Mouse (Mus musculus) myocyte (in vitro differentiated cells): ENCODE data around the gene Med15.

Experiments used
- CEBPB ChIP-seq: IDR thresholded peaks from 2 replicates; pipeline ENCODE4 v1.6.1; 2011; ENCODE audit warnings: mild to moderate bottlenecking, moderate library complexity; ENCODE audit not compliant: poor library complexity, insufficient read depth, severe bottlenecking
- E2F4 ChIP-seq: IDR thresholded peaks from one replicate; pipeline ENCODE4 v1.6.1; 2011; ENCODE audit warnings: mild to moderate bottlenecking, control low read depth, moderate library complexity; ENCODE audit not compliant: insufficient read depth
- MAX ChIP-seq: IDR thresholded peaks from one replicate; pipeline ENCODE4 v1.6.1; 2011; ENCODE audit warnings: low read depth, mild to moderate bottlenecking, control low read depth
- MYOD1 ChIP-seq, 3 experiments: IDR thresholded peaks; one replicate each; pipeline ENCODE4 v1.6.1; 2011; ENCODE audit warnings: control low read depth in 2 of 3, low read depth in 2 of 3, mild to moderate bottlenecking in 2 of 3, moderate library complexity in 1 of 3; ENCODE audit not compliant: insufficient read length in 2 of 3, control insufficient read depth in 1 of 3
- MYOG ChIP-seq, 3 experiments: IDR thresholded peaks; one replicate each; pipeline ENCODE4 v1.6.1; 2011; ENCODE audit warnings: control low read depth in 2 of 3, low read depth in 2 of 3, mild to moderate bottlenecking in 2 of 3; ENCODE audit not compliant: insufficient read length in 2 of 3, control insufficient read depth in 1 of 3, insufficient read depth in 1 of 3
- POLR2A ChIP-seq: IDR thresholded peaks from one replicate; pipeline ENCODE4 v1.6.1; 2011; ENCODE audit warnings: low read depth, mild to moderate bottlenecking, control low read depth, moderate library complexity; ENCODE audit not compliant: insufficient read length
- POLR2AphosphoS2 ChIP-seq: IDR thresholded peaks from one replicate; pipeline ENCODE4 v1.6.1; 2011; ENCODE audit warnings: low read depth, control low read depth; ENCODE audit not compliant: insufficient read length
- REST ChIP-seq: IDR thresholded peaks from one replicate; pipeline ENCODE4 v1.6.1; 2011; ENCODE audit warnings: mild to moderate bottlenecking, control low read depth, moderate library complexity; ENCODE audit not compliant: insufficient read depth, insufficient read length
- SRF ChIP-seq: IDR thresholded peaks from one replicate; pipeline ENCODE4 v1.6.1; 2011; ENCODE audit warnings: low read depth; ENCODE audit not compliant: control insufficient read depth, insufficient read length
- TCF12 ChIP-seq: IDR thresholded peaks from one replicate; pipeline ENCODE4 v1.6.1; 2011; ENCODE audit warnings: mild to moderate bottlenecking, control low read depth; ENCODE audit not compliant: poor library complexity, insufficient read depth, severe bottlenecking
- TCF3 ChIP-seq: IDR thresholded peaks from one replicate; pipeline ENCODE4 v1.6.1; 2011; ENCODE audit warnings: low read depth, control low read depth; ENCODE audit not compliant: insufficient read length
- USF1 ChIP-seq: IDR thresholded peaks from one replicate; pipeline ENCODE4 v1.6.1; 2011; ENCODE audit warnings: low read depth, mild to moderate bottlenecking, control low read depth, moderate library complexity

DNA sequence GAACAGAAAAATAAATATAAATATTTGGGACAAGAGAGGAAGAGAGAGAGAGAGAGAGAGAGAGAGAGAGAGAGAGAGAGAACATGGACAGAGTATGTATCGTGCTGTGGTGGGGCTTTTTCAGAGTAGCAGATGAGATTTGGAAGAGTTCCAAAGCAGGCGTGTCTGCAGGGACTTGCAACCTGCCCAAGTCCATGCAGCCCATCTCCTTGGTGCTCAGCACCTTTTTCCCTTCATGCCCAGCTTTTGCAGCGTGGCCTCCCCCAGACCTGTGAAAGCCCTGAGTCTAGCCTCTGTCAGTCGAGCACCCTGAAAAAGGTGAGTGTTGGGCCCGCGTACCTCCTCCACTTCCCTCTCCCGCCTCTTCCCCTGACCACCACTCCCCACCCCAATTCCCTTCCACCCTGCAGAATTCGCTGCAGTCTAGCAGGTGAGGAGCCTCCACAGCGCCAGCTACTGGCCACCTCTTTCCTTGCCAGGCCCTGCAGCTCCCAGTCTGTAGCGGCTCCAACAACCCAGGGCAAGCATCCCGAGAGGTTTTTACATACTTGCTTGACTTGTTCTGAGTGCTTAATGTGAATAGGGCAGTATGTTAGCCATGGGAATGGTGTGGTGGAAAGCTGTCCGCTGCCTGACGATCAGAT is 114.6 kb downstream of the Med15 start:
- TF ChIP-seq USF1 = no peak
- TF ChIP-seq REST = no peak
- TF ChIP-seq POLR2A = no peak
- no peak for TF ChIP-seq MYOD1 (IDR thresholded peaks at IDR 0.05; ENCODE audit: control insufficient read depth in 1 of 3, insufficient read length in 2 of 3, low read depth in 2 of 3)
- no peak for TF ChIP-seq E2F4
- TF ChIP-seq MYOG (IDR thresholded peaks at IDR 0.05; ENCODE audit: control insufficient read depth in 1 of 3, insufficient read depth in 1 of 3, insufficient read length in 2 of 3, low read depth in 2 of 3) = no peak
- no peak for TF ChIP-seq MAX
- TF ChIP-seq POLR2AphosphoS2 = no peak
- no peak for TF ChIP-seq TCF3
- TF ChIP-seq CEBPB = no peak
- TF ChIP-seq TCF12 = no peak
- no peak for TF ChIP-seq SRF
